Mouse (Mus musculus): ENCODE measurements around the gene Prl3c1.
"Not testable (repeated sequence)": the region's sequence is repeated elsewhere in the genome, so short reads cannot be mapped to it uniquely, and the experiment has no call there.

Prl3c1 gene

GRCm38 (mm10) chr13:27196359-27196758 lies at the start of gene Prl3c1:
Gene Prl3c1, plus strand, starts transcription at chr13:27196659.
- DNase-seq (ENCODE audit: low spot score), result no peak

GRCm38 (mm10) chr13:27148264-27148663 lies 48.2 kb upstream of the Prl3c1 start:
- no peak for DNase-seq (ENCODE audit: low spot score)

GRCm38 (mm10) chr13:27156490-27156889 lies 40.0 kb upstream of the Prl3c1 start, which contains the start of gene Prl3d3:
Gene Prl3d3, plus strand, starts transcription at chr13:27156790.
- DNase-seq (ENCODE audit: low spot score), result not testable (repeated sequence)

GRCm38 (mm10) chr13:27241547-27241946 lies 45.1 kb downstream of the Prl3c1 start, which contains the start of gene Prl3b1:
Gene Prl3b1, plus strand, starts transcription at chr13:27241847.
- DNase-seq (ENCODE audit: low spot score), result no peak

Data from retina, embryonic 14.5 days (tissue).